Mouse (Mus musculus) gastrocnemius, postnatal 10 days (tissue): Measurements from ENCODE around the gene Gm20521. TPM values are rescaled to one million over a fixed set of nuclear protein-coding genes. Genes with fewer than 3 reads are reported as not detected.

ENCODE experiments used
- DNase-seq: peaks from one replicate; pipeline ENCODE4 v3.0.0; 2021; ENCODE audit warnings: mixed read lengths
- long read RNA-seq, 2 experiments: library from polyadenylated mRNA; stranded (forward); transcript quantifications; one replicate each; pipeline ENCODE4 v2.0.0; 2021
- total RNA-seq, 2 experiments: library from RNA; stranded (reverse); gene quantifications; 2 replicates each; pipeline ENCODE4 v1.2.3; 2021

Gene Gm20521
- total RNA-seq: 1 to 10 TPM in 1 of 2 experiments, under 1 TPM in 1; 0.94 to 5.0 TPM
- long read RNA-seq, experiment 1, partial matches to known transcripts: 0 of 6 reads
- long read RNA-seq, experiment 1, other reads (novel, unspliced or antisense): 5 of 6 reads
- long read RNA-seq, experiment 2, partial matches to known transcripts: 0 of 5 reads
- long read RNA-seq, experiment 2, other reads (novel, unspliced or antisense): 5 of 5 reads

DNA sequence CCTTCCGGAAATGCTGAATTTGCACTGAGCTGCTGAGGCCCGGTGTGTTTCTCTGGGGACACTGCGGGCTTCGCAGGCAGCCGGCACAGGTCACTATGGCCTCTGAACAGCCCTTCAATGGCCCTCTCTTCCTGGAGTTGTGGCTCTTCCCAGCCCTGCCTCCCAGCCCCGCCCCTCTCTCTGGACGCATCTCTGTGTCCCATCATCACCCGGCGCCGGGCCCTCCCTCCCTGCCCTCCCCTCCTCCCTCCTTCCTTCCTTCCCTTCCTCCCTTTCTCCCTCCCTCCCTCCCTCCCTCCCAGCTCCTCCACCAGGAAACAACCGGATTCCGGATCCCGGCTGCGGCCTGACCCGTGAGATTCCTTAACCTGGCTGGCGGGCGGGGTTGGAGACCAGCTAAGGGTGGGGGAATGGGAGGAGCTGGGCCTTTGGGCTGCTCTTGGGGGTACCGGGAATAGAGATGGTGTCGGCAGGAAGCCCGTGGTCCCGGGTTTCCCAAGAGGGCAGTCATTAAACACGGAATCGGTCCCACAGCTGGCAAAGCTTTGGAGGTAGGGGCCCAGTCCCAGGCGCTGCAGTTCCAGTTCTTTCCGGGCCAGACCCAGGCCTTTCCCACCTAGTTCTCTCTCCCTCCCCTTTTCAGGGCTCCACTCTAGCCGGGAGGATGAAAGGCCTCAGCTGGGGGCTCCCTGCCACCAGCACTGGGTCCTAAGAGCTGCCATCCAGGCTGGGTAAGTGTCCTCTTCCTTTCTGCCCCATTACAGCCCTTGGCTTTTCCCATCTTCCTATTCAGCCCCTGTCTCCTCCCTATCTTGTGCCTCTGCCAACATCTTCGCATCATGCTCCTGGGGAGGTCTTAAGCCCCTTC, at the start of gene Gm20521, which contains the start of gene Bcl2l2:
TSS of gene Gm20521 (plus strand) at position 288 of the 868 bp plus-strand sequence.
TSS of gene Bcl2l2 (plus strand) at position 224 of the 868 bp plus-strand sequence.
- peak; percentile 85 for DNase-seq

GRCm38 (mm10) chr14:54843461-54843860, 39.8 kb upstream of the Gm20521 start:
- no peak for DNase-seq

DNA sequence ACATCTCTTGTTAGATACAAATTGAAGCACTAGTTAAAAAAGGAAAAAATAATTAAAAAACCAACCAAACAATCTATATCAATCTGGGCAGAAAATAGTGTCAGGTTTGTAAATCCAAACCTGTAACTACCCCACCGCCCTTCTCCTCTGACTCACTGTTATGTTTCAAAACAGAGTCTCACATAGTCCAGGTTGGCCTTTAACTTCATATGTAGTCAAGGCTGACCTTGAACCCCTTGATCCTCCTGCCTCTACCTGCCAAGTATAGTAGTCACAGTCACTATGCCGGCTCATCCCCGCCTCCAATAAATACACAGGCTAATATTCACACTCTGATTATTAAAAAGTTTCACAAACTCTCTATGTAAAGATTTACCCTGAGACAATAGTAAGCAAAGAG, 27.5 kb upstream of the Gm20521 start:
- no peak for DNase-seq

- DNase-seq: no peak
Observed at GRCm38 (mm10) chr14:54856703-54857102, 26.5 kb upstream of the Gm20521 start.

GRCm38 (mm10) chr14:54857891-54858290, 25.4 kb upstream of the Gm20521 start:
- DNase-seq: no peak

GRCm38 (mm10) chr14:54860511-54860910, 22.7 kb upstream of the Gm20521 start:
- peak; percentile 62 for DNase-seq

DNA sequence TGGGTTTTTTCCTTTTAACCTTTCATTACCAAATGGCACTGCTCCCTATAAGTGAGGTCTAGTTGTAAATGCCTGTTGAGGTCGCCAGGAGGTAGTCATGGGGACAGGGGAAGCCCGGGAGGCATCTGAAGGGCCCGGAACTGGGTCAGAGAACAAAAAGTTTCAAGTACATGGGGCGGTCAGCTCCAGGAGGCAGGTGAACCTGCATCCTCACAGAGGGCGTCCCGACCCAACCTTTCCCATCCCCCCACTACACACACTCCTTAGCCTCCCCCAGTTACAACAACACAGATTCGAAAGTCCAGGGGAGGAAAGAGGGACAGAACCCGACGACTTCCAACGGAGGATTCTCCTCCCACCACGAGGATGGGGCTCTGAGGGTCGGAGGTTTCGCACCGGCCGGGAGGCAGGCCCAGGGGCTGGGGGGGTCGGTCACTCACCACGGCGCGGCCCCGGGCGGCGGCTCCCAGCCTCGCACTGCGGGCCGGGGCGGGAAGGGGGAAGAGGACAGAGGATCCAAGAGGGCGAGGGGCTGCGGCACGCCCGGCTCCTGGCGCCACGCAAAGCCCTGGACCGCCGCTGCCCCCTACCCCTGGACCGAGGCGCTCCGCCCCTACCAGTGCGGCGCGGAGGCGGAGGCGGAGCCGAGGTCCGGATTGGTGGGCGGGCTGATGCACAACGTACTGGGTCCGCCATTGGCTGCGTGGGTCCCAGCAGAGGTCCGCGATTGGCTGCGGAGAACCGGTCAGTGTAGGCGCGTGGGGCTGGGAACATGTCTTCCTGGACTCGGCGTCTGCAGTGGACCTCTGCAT, 19.5 kb upstream of the Gm20521 start:
- DNase-seq: peak; percentile 90

GRCm38 (mm10) chr14:54864313-54865036, 18.8 kb upstream of the Gm20521 start:
- DNase-seq: no peak

GRCm38 (mm10) chr14:54865626-54866025, 17.6 kb upstream of the Gm20521 start:
- DNase-seq: no peak

DNA sequence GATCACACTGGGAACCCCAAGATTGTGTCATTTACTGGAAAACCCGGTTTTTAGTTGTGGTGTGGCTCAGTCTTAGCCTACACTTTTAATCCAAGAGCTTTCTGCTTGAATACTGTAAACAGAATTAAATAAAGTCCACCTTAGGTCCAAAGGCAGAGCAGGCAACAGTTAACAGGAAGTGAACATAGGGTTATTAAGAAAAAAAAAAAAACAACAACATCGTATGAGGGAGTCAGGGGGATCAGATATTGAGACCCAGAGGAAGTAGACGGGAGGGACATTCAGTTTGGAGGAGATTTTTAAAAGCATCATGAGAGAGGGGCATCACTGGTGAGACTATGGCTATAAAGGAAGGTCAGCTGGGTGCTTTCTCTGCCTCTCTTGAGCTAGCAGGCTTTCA, 17.0 kb upstream of the Gm20521 start:
- DNase-seq: no peak

DNA sequence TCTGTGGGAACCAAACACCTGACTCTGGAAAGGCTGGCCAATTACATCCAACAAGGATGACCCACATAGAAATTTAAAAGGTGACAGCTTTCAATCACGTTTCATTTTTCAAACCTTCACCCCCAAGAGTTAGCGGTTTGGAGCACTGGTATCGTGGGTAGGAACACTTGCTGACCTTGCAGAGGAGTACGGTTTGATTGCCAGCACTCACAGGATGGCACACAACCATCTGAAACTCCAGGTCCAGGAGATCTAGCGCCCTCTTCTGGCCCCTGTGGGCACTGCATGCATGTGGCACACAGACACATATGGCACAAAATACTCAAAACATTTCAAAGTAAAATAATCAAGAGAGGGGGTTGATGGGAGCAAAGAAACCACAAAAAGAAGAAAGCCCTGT, 16.3 kb upstream of the Gm20521 start:
- no peak for DNase-seq

DNA sequence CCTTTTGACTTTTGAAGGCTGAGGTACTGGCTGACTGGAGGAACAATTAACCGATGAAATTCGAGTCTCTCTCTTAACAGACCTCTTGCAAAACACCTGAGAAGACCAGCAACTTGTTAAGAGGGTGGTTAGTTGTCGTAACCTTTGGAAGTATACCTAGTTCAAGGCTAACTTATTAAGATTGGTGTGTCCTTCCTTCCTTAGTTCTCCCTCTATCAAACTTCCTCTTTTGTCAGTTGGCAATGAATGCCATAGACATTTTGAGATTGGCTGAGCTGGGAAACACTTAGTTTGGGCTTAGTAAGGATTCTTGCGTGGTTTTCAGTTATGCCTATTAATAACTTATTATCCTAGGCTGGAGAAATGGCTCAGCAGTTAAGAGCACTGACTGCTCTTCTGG, 15.2 kb upstream of the Gm20521 start:
- DNase-seq: no peak

GRCm38 (mm10) chr14:54870861-54871260, 12.4 kb upstream of the Gm20521 start, which contains the start of gene Homez:
Gene Homez, minus strand, starts transcription at chr14:54870961.
- DNase-seq: no peak

GRCm38 (mm10) chr14:54874165-54874564, 9.1 kb upstream of the Gm20521 start:
- DNase-seq: no peak

DNA sequence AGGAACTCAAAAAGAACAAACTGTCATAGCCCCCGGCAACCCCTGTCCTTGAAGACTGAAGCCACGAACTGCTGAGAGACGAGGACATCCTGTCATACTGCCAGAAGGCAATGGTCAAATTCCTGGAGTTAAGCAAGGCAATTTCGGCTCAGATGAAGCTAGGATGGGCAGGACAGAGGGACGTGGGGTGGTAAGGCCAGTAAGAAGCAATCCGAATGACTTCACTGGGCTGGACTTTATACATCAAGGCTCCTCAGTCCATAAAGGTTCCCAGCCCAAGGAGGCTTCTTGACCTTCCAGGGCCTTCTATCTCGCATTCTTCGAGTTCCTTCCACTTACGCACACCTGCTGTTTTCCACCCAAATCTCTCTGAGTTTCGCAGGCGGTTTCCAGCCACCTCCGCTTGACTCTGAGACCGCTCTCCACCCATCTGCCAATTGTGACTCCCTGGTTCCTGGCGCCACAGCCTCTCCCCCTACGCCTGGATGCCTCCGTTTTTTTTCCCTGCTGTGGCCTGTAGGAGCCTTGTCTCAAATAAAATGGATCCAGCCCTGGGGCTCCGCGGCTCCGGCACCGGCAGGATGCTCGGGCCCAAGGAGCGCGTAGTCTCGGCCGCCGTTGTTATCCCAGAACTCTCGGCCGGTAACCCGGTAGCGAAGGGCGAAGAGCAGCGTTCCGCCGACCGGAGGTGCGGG, 7.2 kb upstream of the Gm20521 start:
- no peak for DNase-seq

GRCm38 (mm10) chr14:54876539-54877047, 6.6 kb upstream of the Gm20521 start:
- DNase-seq: peak; percentile 89

DNA sequence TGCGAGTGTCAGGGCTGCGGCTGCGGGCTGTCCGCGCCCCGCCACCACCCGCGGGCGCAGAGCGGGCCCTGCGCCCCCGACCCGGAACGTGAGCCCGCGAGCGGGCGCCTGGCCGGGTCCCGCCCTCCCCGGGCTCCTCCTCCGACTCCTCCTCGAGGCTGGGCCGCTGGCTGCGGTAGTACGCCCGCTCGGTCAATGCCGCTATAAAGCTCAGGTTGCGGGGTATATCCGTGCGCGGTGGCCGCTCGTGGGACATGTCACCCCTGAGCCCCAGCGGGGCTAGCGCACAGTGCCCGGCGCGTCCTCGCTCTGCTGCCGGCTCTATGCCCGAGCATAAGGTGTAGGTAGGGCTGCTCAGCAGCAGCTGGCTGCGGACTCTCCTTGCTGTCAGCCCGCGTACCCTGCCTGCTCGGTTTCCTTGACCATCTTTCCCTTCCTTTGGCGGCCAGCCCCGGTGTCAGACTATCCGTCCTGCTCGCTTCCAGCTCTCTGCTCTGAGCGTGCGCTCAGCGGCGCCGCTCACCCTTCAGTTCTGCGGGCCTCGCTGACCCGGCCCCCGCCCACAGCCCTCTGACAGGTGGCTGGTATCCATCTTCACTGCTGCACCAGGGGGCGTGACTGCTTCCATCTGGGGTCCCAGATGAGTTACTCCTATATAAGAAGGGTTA, 6.1 kb upstream of the Gm20521 start, which contains the start of gene Ppp1r3e:
TSS of gene Ppp1r3e (minus strand) at position 503 of the 668 bp plus-strand sequence.
- DNase-seq: peak; percentile 75

GRCm38 (mm10) chr14:54884022-54884712, 926 bp downstream of the Gm20521 start:
- DNase-seq: no peak

DNA sequence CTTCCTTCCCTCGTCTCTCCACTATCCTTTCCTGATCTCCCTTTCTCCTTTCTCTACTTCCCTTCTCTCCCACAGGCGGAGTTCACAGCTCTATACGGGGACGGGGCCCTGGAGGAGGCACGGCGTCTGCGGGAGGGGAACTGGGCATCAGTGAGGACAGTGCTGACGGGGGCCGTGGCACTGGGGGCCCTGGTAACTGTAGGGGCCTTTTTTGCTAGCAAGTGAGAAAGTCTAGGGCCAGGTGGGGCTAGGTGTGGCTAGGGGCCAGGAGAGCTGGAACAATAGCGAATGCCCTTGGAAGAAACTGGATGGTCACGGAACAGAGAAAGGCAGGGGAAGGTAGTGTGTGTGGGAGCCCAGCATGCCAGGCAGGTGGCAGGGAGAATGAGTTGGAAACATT, 2.1 kb downstream of the Gm20521 start:
- DNase-seq: no peak

DNA sequence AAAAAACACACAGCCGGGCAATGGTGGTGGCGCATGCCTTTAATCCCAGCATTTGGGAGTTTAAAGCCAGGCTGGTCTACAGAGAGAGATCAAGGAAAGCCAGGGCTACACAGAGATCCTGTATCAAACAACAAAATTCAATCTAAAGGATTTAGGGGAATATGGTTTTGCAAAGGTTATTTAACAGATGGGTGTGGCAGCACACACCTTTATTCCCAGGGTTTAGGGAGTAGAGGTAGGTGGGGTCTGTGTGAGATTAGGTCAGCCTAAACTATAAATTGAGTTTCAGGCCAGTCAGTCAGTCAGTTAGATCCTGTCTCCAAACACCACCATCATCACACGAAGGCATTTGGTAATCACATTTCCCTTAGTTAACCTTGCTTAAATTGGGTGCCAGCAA, 9.0 kb downstream of the Gm20521 start, which contains the start of gene Pabpn1:
TSS of gene Pabpn1 (plus strand) at position 301 of the 400 bp plus-strand sequence.
- no peak for DNase-seq
